Mouse (Mus musculus) heart, embryonic 14.5 days (tissue): ENCODE measurements around the gene Rfx8. TPM values are rescaled to one million over a fixed set of nuclear protein-coding genes. Genes with fewer than 3 reads are reported as not detected.

Source experiments
- ATAC-seq: fragments of 200-750 bp; cut with Nextera tagmentation; 2 replicates; pipeline ENCODE4 v1.8.0; 2017; ENCODE audit warnings: low read depth, moderate TSS enrichment; ENCODE audit not compliant: insufficient number of reproducible peaks, insufficient read depth, low FRiP score
- H3K27ac ChIP-seq, 2 experiments: fragments of 200-500 bp in 1 of 2; fragments of 300-500 bp in 1 of 2; sonication (generic) in 1 of 2; replicated peaks in 1 of 2; 2 replicates each; pipeline ENCODE4 v1.5.1; 2012 to 2014; ENCODE audit warnings: low read depth in 2 of 2, low read length in 2 of 2, control low read depth in 1 of 2, mild to moderate bottlenecking in 1 of 2, mixed read lengths in 1 of 2; ENCODE audit not compliant: control insufficient read depth in 1 of 2, insufficient read depth in 1 of 2
- H3K27me3 ChIP-seq: fragments of 300-500 bp; sonication (generic); 2 replicates; pipeline ENCODE4 v1.6.1; 2014; ENCODE audit warnings: mild to moderate bottlenecking, low read length, control low read depth; ENCODE audit not compliant: control insufficient read depth, insufficient read depth
- H3K36me3 ChIP-seq: fragments of 300-500 bp; sonication (generic); 2 replicates; pipeline ENCODE4 v1.6.1; 2014; ENCODE audit warnings: mild to moderate bottlenecking, control low read depth, low read length, mixed read lengths; ENCODE audit not compliant: control insufficient read depth, insufficient read depth
- H3K4me1 ChIP-seq, 2 experiments: fragments of 200-500 bp in 1 of 2; fragments of 300-500 bp in 1 of 2; sonication (generic) in 1 of 2; 2 replicates each; pipeline ENCODE4 v1.6.1; 2012 to 2014; ENCODE audit warnings: low read length in 2 of 2, control low read depth in 1 of 2, mixed read lengths in 1 of 2; ENCODE audit not compliant: control insufficient read depth in 2 of 2, insufficient read depth in 2 of 2
- H3K4me2 ChIP-seq: fragments of 300-500 bp; sonication (generic); 2 replicates; pipeline ENCODE4 v1.6.1; 2014; ENCODE audit warnings: mild to moderate bottlenecking, low read length
- H3K4me3 ChIP-seq, 2 experiments: fragments of 200-500 bp in 1 of 2; fragments of 300-500 bp in 1 of 2; sonication (generic) in 1 of 2; 2 replicates each; pipeline ENCODE4 v1.5.1; 2012 to 2014; ENCODE audit warnings: low read length in 2 of 2, mild to moderate bottlenecking in 2 of 2, control low read depth in 1 of 2, low read depth in 1 of 2, moderate library complexity in 1 of 2; ENCODE audit not compliant: control insufficient read depth in 1 of 2, insufficient read depth in 1 of 2
- H3K9ac ChIP-seq: fragments of 300-500 bp; sonication (generic); 2 replicates; pipeline ENCODE4 v1.6.1; 2014; ENCODE audit warnings: mild to moderate bottlenecking, low read length
- H3K9me3 ChIP-seq: fragments of 300-500 bp; sonication (generic); 2 replicates; pipeline ENCODE4 v1.6.1; 2016; ENCODE audit warnings: low read length, control low read depth; ENCODE audit not compliant: control insufficient read depth
- WGBS: fragments of 180-500 bp; shearing (Covaris S2); extraction: QIAGEN DNeasy Blood & Tissue Kit; methylation state at CpG from one replicate; pipeline ENCODE4 v1.1.7; 2014; 5-methylcytosine and 5-hydroxymethylcytosine counted together
- polyA plus RNA-seq: library from polyadenylated mRNA; unstranded; fragments of >200 nt; fragmentation: Nextera tagmentation; extraction: Ambion mirVana; gene quantifications from 2 replicates; pipeline ENCODE4 v1.2.1, GENCODE M21; 2014

The Rfx8 gene
- polyA plus RNA-seq, 1 experiment from 2014 or later: 1.7 TPM

- no peak overlapping the region for H3K9ac ChIP-seq
- H3K36me3 ChIP-seq: no peaks in the 10 kb centered on the region
- no peaks in the 10 kb centered on the region for H3K27me3 ChIP-seq
- peaks cover 19 to 22% of the 10 kb centered on the region in 2 experiments for H3K4me1 ChIP-seq
- peak overlapping the region; percentile 74 to 86 for H3K27ac ChIP-seq
- H3K9me3 ChIP-seq: no peaks in the 10 kb centered on the region
- H3K4me3 ChIP-seq: no peak overlapping the region
- no peak overlapping the region for H3K4me2 ChIP-seq
- WGBS: 75% methylated on average over 10 of the region's 10 CpGs
- ATAC-seq: no peak
Observed at GRCm38 (mm10) chr1:39733876-39734275, 13.1 kb upstream of the Rfx8 start.

DNA sequence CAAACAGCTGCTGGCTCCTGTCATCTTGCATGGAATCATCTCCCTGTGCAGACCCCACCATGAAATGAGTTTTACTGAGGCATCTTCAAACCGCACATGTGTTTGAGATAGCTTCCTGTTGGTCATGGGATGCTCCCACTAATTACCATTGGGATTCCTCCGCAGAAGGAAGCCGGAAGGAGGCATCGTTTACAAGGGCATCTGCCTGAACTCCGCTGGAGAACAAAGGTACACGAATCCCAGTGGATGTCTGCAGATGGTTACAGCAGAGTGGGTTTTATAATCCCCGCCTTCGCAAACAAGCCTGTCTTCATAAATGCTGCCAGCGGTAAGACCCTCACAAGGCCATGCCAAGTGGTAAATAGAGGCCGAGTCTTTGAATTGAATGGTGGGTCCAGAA, 11.3 kb upstream of the Rfx8 start:
- Histone ChIP-seq H3K4me1 (peaks cover 19 to 22% of the 10 kb centered on the region in 2 experiments), H3K4me2 (no peak overlapping the region), H3K27me3 (no peaks in the 10 kb centered on the region), H3K9me3 (no peaks in the 10 kb centered on the region), H3K27ac (no peak overlapping the region), H3K36me3 (no peaks in the 10 kb centered on the region), H3K4me3 (no peak overlapping the region), H3K9ac (no peak overlapping the region)
- ATAC-seq: no peak
- WGBS: 84% methylated on average over 10 of the region's 10 CpGs

DNA sequence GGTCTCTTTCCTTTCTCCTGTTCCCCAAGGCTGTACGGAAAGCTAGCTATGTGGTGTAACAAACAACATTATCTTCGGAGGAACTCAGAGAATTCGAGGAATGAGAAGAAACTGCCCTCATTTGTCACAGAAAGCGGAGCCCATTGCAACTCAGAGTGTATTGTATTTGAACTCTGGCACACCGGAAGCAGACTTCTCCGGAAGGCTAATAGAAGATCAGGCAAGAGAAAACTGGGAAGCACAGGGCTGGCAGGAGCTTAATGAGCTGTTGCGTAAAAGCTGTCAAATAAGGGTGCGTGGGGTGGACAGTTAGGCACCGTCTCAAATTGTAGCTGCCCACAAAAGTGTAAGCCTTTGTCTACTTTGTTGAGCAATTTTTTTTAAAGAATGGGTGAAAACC, 10.7 kb upstream of the Rfx8 start:
- Histone ChIP-seq H3K4me1 (peaks cover 17 to 22% of the 10 kb centered on the region in 2 experiments), H3K4me2 (no peak overlapping the region), H3K36me3 (no peaks in the 10 kb centered on the region), H3K9me3 (no peaks in the 10 kb centered on the region), H3K4me3 (no peak overlapping the region), H3K27ac (no peak overlapping the region), H3K9ac (no peak overlapping the region), H3K27me3 (no peaks in the 10 kb centered on the region)
- WGBS: 26% methylated on average over 9 of the region's 9 CpGs
- no peak for ATAC-seq

DNA sequence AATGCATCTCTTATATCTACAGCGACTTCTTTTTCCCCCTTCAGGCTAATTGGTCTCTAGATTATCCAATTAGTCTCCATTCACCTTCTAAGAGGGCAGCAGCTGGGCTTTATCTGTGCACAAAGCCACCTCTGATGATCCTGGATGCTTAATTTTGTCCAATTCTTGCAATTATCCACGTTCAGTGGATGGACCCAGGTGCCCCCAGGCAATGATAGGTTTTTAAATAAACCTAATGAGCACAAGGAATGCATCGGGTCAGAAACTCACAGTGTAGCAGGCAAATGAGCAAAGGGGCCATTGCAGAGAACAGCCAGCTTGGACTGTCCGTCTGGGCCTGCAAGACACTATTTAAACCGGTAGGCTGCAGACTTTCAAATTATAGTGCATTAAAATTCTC, 10.1 kb upstream of the Rfx8 start:
- 67% methylated on average over 5 of the region's 5 CpGs for WGBS
- Histone ChIP-seq H3K4me1 (peaks cover 12 to 16% of the 10 kb centered on the region in 2 experiments), H3K36me3 (no peaks in the 10 kb centered on the region), H3K27me3 (no peaks in the 10 kb centered on the region), H3K4me3 (no peak overlapping the region), H3K27ac (no peak overlapping the region), H3K9ac (no peak overlapping the region), H3K9me3 (no peaks in the 10 kb centered on the region), H3K4me2 (no peak overlapping the region)
- ATAC-seq: no peak

- ATAC-seq: no peak
- no peak overlapping the region for H3K4me3 ChIP-seq
- no peaks in the 10 kb centered on the region for H3K27me3 ChIP-seq
- H3K27ac ChIP-seq: no peak overlapping the region
- H3K4me1 ChIP-seq: peaks cover 7 to 9% of the 10 kb centered on the region in 2 experiments; a peak in 2 of 4 replicates
- 85% methylated on average over 6 of the region's 6 CpGs for WGBS
- no peak overlapping the region for H3K4me2 ChIP-seq
- no peaks in the 10 kb centered on the region for H3K9me3 ChIP-seq
- H3K36me3 ChIP-seq: no peaks in the 10 kb centered on the region
- H3K9ac ChIP-seq: no peak overlapping the region
Observed at GRCm38 (mm10) chr1:39729919-39730318, 9.1 kb upstream of the Rfx8 start.

DNA sequence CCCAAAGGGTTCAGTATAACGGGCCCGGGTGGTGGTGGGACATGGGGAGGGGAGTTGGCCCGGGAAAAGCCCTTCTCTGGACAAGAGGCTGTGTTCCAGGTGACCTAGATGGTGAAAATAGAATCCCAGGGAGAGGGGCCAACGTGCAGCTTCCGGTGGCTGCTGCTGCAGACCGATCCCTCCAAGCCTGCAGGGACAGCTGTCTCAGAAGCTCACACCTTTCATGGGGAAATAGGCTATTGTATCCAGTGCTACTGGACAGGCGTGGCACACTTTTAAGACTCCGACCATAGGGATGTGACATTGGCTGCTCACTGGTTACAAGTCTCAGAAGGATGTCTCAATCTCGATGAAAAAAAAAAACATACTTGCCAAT, 542 bp upstream of the Rfx8 start:
- H3K36me3 ChIP-seq: no peaks in the 10 kb centered on the region
- 0 out of 2 replicates have a peak, but pooled peaks have one; percentile 68 for ATAC-seq

GRCm38 (mm10) chr1:39720186-39720585, 611 bp downstream of the Rfx8 start:
- H3K9me3 ChIP-seq: no peaks in the 10 kb centered on the region
- H3K4me3 ChIP-seq: peak overlapping the region; percentile 49 to 65; a peak in 3 of 4 replicates
- no peak for ATAC-seq
- H3K4me1 ChIP-seq: peaks cover 16 to 18% of the 10 kb centered on the region in 2 experiments
- H3K36me3 ChIP-seq: no peaks in the 10 kb centered on the region
- peak overlapping the region; percentile 91 for H3K4me2 ChIP-seq
- peak overlapping the region; percentile 9 to 56; a peak in 2 of 4 replicates for H3K27ac ChIP-seq
- H3K27me3 ChIP-seq: no peaks in the 10 kb centered on the region
- H3K9ac ChIP-seq: peak overlapping the region; percentile 83
- WGBS: 40% methylated on average over 2 of the region's 2 CpGs

More for the DNA sequence above, 542 bp upstream of the Rfx8 start:
- Histone ChIP-seq H3K9me3 (no peaks in the 10 kb centered on the region), H3K4me1 (peaks cover 11 to 13% of the 10 kb centered on the region in 2 experiments), H3K9ac (peak overlapping the region; percentile 83), H3K4me3 (peak overlapping the region; percentile 49 to 65), H3K27me3 (no peaks in the 10 kb centered on the region), H3K4me2 (peak overlapping the region; percentile 91), H3K27ac (peak overlapping the region; percentile 49 to 56)
- WGBS: 14% methylated on average over 9 of the region's 9 CpGs

- Histone ChIP-seq H3K9ac (no peak overlapping the region), H3K4me2 (no peak overlapping the region), H3K4me3 (no peak overlapping the region), H3K27ac (peak overlapping the region; percentile 6 to 86; a peak in 3 of 4 replicates), H3K4me1 (peaks cover 13 to 18% of the 10 kb centered on the region in 2 experiments; a peak in 3 of 4 replicates), H3K36me3 (no peaks in the 10 kb centered on the region), H3K27me3 (no peaks in the 10 kb centered on the region), H3K9me3 (no peaks in the 10 kb centered on the region)
- 71% methylated on average over 7 of the region's 7 CpGs for WGBS
- ATAC-seq: no peak
Observed at GRCm38 (mm10) chr1:39715551-39715950, 5.2 kb downstream of the Rfx8 start.
